Mouse (Mus musculus): ENCODE results near the gene Supt4a. TPM values are rescaled to one million over a fixed set of nuclear protein-coding genes. Genes with fewer than 3 reads are reported as not detected.

Supt4a gene
- 150 and 163 TPM in 2 replicates for polyA plus RNA-seq (2014; fragmentation: Nextera tagmentation; extraction: Ambion mirVana)

- H3K36me3 ChIP-seq (ENCODE audit: control insufficient read depth, insufficient read depth, low read length) = peaks cover 28% of the 10 kb centered on the region
- 0 out of 2 replicates have a peak, but pooled peaks cover 3% of the 10 kb centered on the region for H3K27me3 ChIP-seq (ENCODE audit: control insufficient read depth, insufficient read depth, low read length)
- peak within 1 kb of the TSS; percentile 85 for H3K9ac ChIP-seq (replicated peaks; ENCODE audit: low read length)
- no peaks in the 10 kb centered on the region for H3K9me3 ChIP-seq (ENCODE audit: control insufficient read depth, low read length)
- peaks cover 17% of the 10 kb centered on the region for H3K4me1 ChIP-seq (ENCODE audit: control insufficient read depth, insufficient read depth, low read length)
- peak; percentile 93 for ATAC-seq (ENCODE audit: low FRiP score, low TSS enrichment)
- H3K4me2 ChIP-seq (ENCODE audit: low read length) = peak within 1 kb of the TSS; percentile 97
- H3K4me3 ChIP-seq (replicated peaks; ENCODE audit: low read depth, low read length) = peak within 1 kb of the TSS; percentile 81
- under 1% methylated on average over 57 of the region's 57 CpGs for WGBS
- peak; percentile 100 for DNase-seq
- H3K27ac ChIP-seq (replicated peaks; ENCODE audit: low read depth, low read length) = peak within 1 kb of the TSS; percentile 72
Measured at GRCm38 (mm10) chr11:87737175-87737740, at the start of gene Supt4a. TSS of gene Supt4a (plus strand) at chr11:87737552.

- no peak overlapping the region for H3K9ac ChIP-seq (replicated peaks; ENCODE audit: low read length)
Measured at GRCm38 (mm10) chr11:87688478-87689203, 48.7 kb upstream of the Supt4a start.

GRCm38 (mm10) chr11:87689402-87689808 lies 47.9 kb upstream of the Supt4a start:
- Histone ChIP-seq H3K4me2 (ENCODE audit: low read length) (no peak overlapping the region), H3K4me3 (replicated peaks; ENCODE audit: low read depth, low read length) (no peak overlapping the region), H3K9me3 (ENCODE audit: control insufficient read depth, low read length) (no peaks in the 10 kb centered on the region), H3K9ac (replicated peaks; ENCODE audit: low read length) (no peak overlapping the region), H3K36me3 (ENCODE audit: control insufficient read depth, insufficient read depth, low read length) (no peaks in the 10 kb centered on the region), H3K27ac (replicated peaks; ENCODE audit: low read depth, low read length) (0 out of 2 replicates have a peak overlapping the region, but pooled peaks have one; percentile 5), H3K27me3 (ENCODE audit: control insufficient read depth, insufficient read depth, low read length) (no peaks in the 10 kb centered on the region), H3K4me1 (ENCODE audit: control insufficient read depth, insufficient read depth, low read length) (no peaks in the 10 kb centered on the region)
- 38% methylated on average over 7 of the region's 7 CpGs for WGBS
- DNase-seq (peak; percentile 65), ATAC-seq (ENCODE audit: low FRiP score, low TSS enrichment) (no peak)

More at GRCm38 (mm10) chr11:87688478-87689203, 48.7 kb upstream of the Supt4a start:
- DNase-seq (no peak), ATAC-seq (ENCODE audit: low FRiP score, low TSS enrichment) (no peak)
- Histone ChIP-seq H3K9me3 (ENCODE audit: control insufficient read depth, low read length) (no peaks in the 10 kb centered on the region), H3K4me2 (ENCODE audit: low read length) (no peak overlapping the region), H3K27ac (replicated peaks; ENCODE audit: low read depth, low read length) (0 out of 2 replicates have a peak overlapping the region, but pooled peaks have one; percentile 5), H3K36me3 (ENCODE audit: control insufficient read depth, insufficient read depth, low read length) (no peaks in the 10 kb centered on the region), H3K4me3 (replicated peaks; ENCODE audit: low read depth, low read length) (no peak overlapping the region), H3K4me1 (ENCODE audit: control insufficient read depth, insufficient read depth, low read length) (no peaks in the 10 kb centered on the region), H3K27me3 (ENCODE audit: control insufficient read depth, insufficient read depth, low read length) (no peaks in the 10 kb centered on the region)
- WGBS = 91% methylated on average over 11 of the region's 11 CpGs

GRCm38 (mm10) chr11:87690054-87690740 lies 47.2 kb upstream of the Supt4a start:
- ATAC-seq (ENCODE audit: low FRiP score, low TSS enrichment) (no peak), DNase-seq (no peak)
- Histone ChIP-seq H3K27me3 (ENCODE audit: control insufficient read depth, insufficient read depth, low read length) (no peaks in the 10 kb centered on the region), H3K27ac (replicated peaks; ENCODE audit: low read depth, low read length) (0 out of 2 replicates have a peak overlapping the region, but pooled peaks have one; percentile 26), H3K9me3 (ENCODE audit: control insufficient read depth, low read length) (no peaks in the 10 kb centered on the region), H3K4me1 (ENCODE audit: control insufficient read depth, insufficient read depth, low read length) (no peaks in the 10 kb centered on the region), H3K4me3 (replicated peaks; ENCODE audit: low read depth, low read length) (no peak overlapping the region), H3K36me3 (ENCODE audit: control insufficient read depth, insufficient read depth, low read length) (no peaks in the 10 kb centered on the region), H3K4me2 (ENCODE audit: low read length) (no peak overlapping the region), H3K9ac (replicated peaks; ENCODE audit: low read length) (no peak overlapping the region)
- WGBS = 83% methylated on average over 16 of the region's 16 CpGs

GRCm38 (mm10) chr11:87697131-87697682 lies 40.1 kb upstream of the Supt4a start:
- H3K4me3 ChIP-seq (replicated peaks; ENCODE audit: low read depth, low read length) = no peak overlapping the region
- DNase-seq (no peak), ATAC-seq (ENCODE audit: low FRiP score, low TSS enrichment) (no peak)
- no peaks in the 10 kb centered on the region for H3K27me3 ChIP-seq (ENCODE audit: control insufficient read depth, insufficient read depth, low read length)
- no peaks in the 10 kb centered on the region for H3K36me3 ChIP-seq (ENCODE audit: control insufficient read depth, insufficient read depth, low read length)
- no peaks in the 10 kb centered on the region for H3K4me1 ChIP-seq (ENCODE audit: control insufficient read depth, insufficient read depth, low read length)
- 90% methylated on average over 14 of the region's 14 CpGs for WGBS
- H3K9ac ChIP-seq (replicated peaks; ENCODE audit: low read length) = no peak overlapping the region
- no peak overlapping the region for H3K27ac ChIP-seq (replicated peaks; ENCODE audit: low read depth, low read length)
- H3K9me3 ChIP-seq (ENCODE audit: control insufficient read depth, low read length) = no peaks in the 10 kb centered on the region
- no peak overlapping the region for H3K4me2 ChIP-seq (ENCODE audit: low read length)

DNA sequence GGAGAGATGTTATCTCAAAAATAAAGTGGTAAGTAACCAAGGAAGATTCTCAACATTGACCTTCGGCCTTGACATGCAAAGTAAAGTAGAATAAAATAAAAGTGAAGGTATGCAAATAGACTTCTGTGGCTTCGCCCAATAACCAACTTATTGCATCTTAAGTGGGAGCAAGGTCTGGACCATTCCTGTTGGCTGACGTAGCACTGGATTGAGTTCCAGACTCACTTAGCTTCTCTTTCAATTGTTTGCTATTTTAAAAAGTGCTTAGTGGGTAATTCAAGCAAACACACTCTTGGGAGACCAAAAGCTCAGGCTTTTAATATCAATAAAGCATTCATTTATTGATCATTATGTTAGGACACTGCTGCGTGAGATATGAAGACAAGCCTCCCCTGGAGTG lies 39.2 kb upstream of the Supt4a start:
- H3K4me2 ChIP-seq (ENCODE audit: low read length) = no peak overlapping the region
- H3K27ac ChIP-seq (replicated peaks; ENCODE audit: low read depth, low read length) = no peak overlapping the region
- H3K9ac ChIP-seq (replicated peaks; ENCODE audit: low read length) = no peak overlapping the region
- H3K4me1 ChIP-seq (ENCODE audit: control insufficient read depth, insufficient read depth, low read length) = no peaks in the 10 kb centered on the region
- no peaks in the 10 kb centered on the region for H3K9me3 ChIP-seq (ENCODE audit: control insufficient read depth, low read length)
- H3K36me3 ChIP-seq (ENCODE audit: control insufficient read depth, insufficient read depth, low read length) = no peaks in the 10 kb centered on the region
- ATAC-seq (ENCODE audit: low FRiP score, low TSS enrichment) (no peak), DNase-seq (no peak)
- H3K27me3 ChIP-seq (ENCODE audit: control insufficient read depth, insufficient read depth, low read length) = no peaks in the 10 kb centered on the region
- WGBS = 89% methylated on average over 4 of the region's 4 CpGs
- no peak overlapping the region for H3K4me3 ChIP-seq (replicated peaks; ENCODE audit: low read depth, low read length)

DNA sequence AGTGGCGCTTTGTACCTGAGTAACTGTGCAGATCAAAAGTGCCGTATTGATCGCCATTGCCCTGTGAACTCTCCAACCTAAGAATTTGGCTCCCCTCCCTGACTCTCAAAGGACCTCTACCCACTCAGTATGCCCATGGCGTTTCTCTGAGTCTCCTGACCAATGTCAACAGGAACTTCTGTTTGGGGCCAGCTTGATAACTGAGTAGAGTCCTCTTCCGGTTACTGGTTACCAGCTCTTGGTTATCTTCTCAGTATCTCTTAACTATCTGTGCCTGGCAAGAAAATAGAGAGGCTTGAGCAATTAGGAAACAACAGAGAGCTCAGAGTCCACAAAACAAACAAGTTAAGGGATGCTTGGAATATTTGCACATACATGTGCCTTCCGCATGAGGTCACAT lies 36.2 kb upstream of the Supt4a start:
- H3K27me3 ChIP-seq (ENCODE audit: control insufficient read depth, insufficient read depth, low read length) = no peaks in the 10 kb centered on the region
- no peak overlapping the region for H3K4me3 ChIP-seq (replicated peaks; ENCODE audit: low read depth, low read length)
- H3K4me2 ChIP-seq (ENCODE audit: low read length) = no peak overlapping the region
- DNase-seq = no peak
- no peak overlapping the region for H3K9ac ChIP-seq (replicated peaks; ENCODE audit: low read length)
- WGBS = 86% methylated on average over 6 of the region's 6 CpGs
- no peak overlapping the region for H3K27ac ChIP-seq (replicated peaks; ENCODE audit: low read depth, low read length)
- H3K9me3 ChIP-seq (ENCODE audit: control insufficient read depth, low read length) = no peaks in the 10 kb centered on the region
- H3K4me1 ChIP-seq (ENCODE audit: control insufficient read depth, insufficient read depth, low read length) = no peaks in the 10 kb centered on the region
- no peak for ATAC-seq (ENCODE audit: low FRiP score, low TSS enrichment)
- H3K36me3 ChIP-seq (ENCODE audit: control insufficient read depth, insufficient read depth, low read length) = no peaks in the 10 kb centered on the region

GRCm38 (mm10) chr11:87701877-87702620 lies 35.3 kb upstream of the Supt4a start:
- H3K27me3 ChIP-seq (ENCODE audit: control insufficient read depth, insufficient read depth, low read length) = no peaks in the 10 kb centered on the region
- H3K9me3 ChIP-seq (ENCODE audit: control insufficient read depth, low read length) = no peaks in the 10 kb centered on the region
- DNase-seq = no peak
- no peak overlapping the region for H3K27ac ChIP-seq (replicated peaks; ENCODE audit: low read depth, low read length)
- H3K36me3 ChIP-seq (ENCODE audit: control insufficient read depth, insufficient read depth, low read length) = no peaks in the 10 kb centered on the region
- H3K4me3 ChIP-seq (replicated peaks; ENCODE audit: low read depth, low read length) = no peak overlapping the region
- no peaks in the 10 kb centered on the region for H3K4me1 ChIP-seq (ENCODE audit: control insufficient read depth, insufficient read depth, low read length)
- no peak overlapping the region for H3K4me2 ChIP-seq (ENCODE audit: low read length)
- WGBS = 85% methylated on average over 14 of the region's 14 CpGs
- no peak overlapping the region for H3K9ac ChIP-seq (replicated peaks; ENCODE audit: low read length)
- no peak for ATAC-seq (ENCODE audit: low FRiP score, low TSS enrichment)
